Mouse (Mus musculus) embryonic fibroblast, embryonic 13.5 days (primary cell): Measurements from ENCODE around the gene Amotl2. TPM values are rescaled to one million over a fixed set of nuclear protein-coding genes. Genes with fewer than 3 reads are reported as not detected.
"Not testable (repeated sequence)": the region's sequence is repeated elsewhere in the genome, so short reads cannot be mapped to it uniquely, and the experiment has no call there.

Experiments
- H3K27ac ChIP-seq: 2 replicates; pipeline ENCODE4 v1.5.1; 2012; ENCODE audit warnings: low read length, control low read depth, inconsistent platforms; ENCODE audit not compliant: insufficient read depth
- H3K4me1 ChIP-seq: 2 replicates; pipeline ENCODE4 v1.6.1; 2011; ENCODE audit warnings: low read length; ENCODE audit not compliant: control insufficient read depth, insufficient read depth
- H3K4me3 ChIP-seq: 2 replicates; pipeline ENCODE4 v1.5.1; 2011; ENCODE audit warnings: mild to moderate bottlenecking, control low read depth, low read length; ENCODE audit not compliant: insufficient read depth
- CTCF ChIP-seq: IDR thresholded peaks from 2 replicates; pipeline ENCODE4 v1.5.1; 2011; ENCODE audit warnings: mild to moderate bottlenecking, control low read depth, low read length, moderate library complexity, borderline replicate concordance; ENCODE audit not compliant: insufficient read depth
- POLR2A ChIP-seq: IDR thresholded peaks from 2 replicates; pipeline ENCODE4 v1.6.1; 2011; ENCODE audit warnings: low read depth, mild to moderate bottlenecking, control low read depth, low read length, moderate library complexity
- polyA plus RNA-seq: library from polyadenylated mRNA; stranded (reverse); fragments of >200 nt; gene quantifications from 2 replicates; pipeline ENCODE4 v1.2.4, GENCODE M21; 2011; ENCODE audit warnings: low read depth; ENCODE audit not compliant: missing spikeins, insufficient read length

The Amotl2 gene
- polyA plus RNA-seq, 1 experiment = 135 TPM

- H3K4me3 ChIP-seq = no peak overlapping the region
- H3K4me1 ChIP-seq = peaks cover 8% of the 10 kb centered on the region
- peak overlapping the region; percentile 35; the same call in 1 of the 2 replicates for H3K27ac ChIP-seq
- TF ChIP-seq CTCF = no peak
- no peak for TF ChIP-seq POLR2A
Measured at GRCm38 (mm10) chr9:102753299-102753698, 36.8 kb downstream of the Amotl2 start.

GRCm38 (mm10) chr9:102755161-102755560 lies 38.7 kb downstream of the Amotl2 start:
- Histone ChIP-seq H3K4me1 (peaks cover 12% of the 10 kb centered on the region), H3K4me3 (no peak overlapping the region), H3K27ac (peak overlapping the region; percentile 83)
- no peak for TF ChIP-seq POLR2A
- no peak for TF ChIP-seq CTCF

GRCm38 (mm10) chr9:102755591-102756270 lies 39.3 kb downstream of the Amotl2 start:
- Histone ChIP-seq H3K4me3 (no peak overlapping the region), H3K4me1 (peaks cover 12% of the 10 kb centered on the region), H3K27ac (peak overlapping the region; percentile 83)
- no peak for TF ChIP-seq POLR2A
- no peak for TF ChIP-seq CTCF

GRCm38 (mm10) chr9:102756352-102756751 lies 39.9 kb downstream of the Amotl2 start:
- no peak for TF ChIP-seq POLR2A
- no peak for TF ChIP-seq CTCF
- Histone ChIP-seq H3K4me1 (peaks cover 12% of the 10 kb centered on the region), H3K4me3 (no peak overlapping the region), H3K27ac (no peak overlapping the region)

- TF ChIP-seq CTCF (no peak), POLR2A (no peak)
- Histone ChIP-seq H3K27ac (peak overlapping the region; percentile 86), H3K4me1 (peaks cover 23% of the 10 kb centered on the region), H3K4me3 (no peak overlapping the region)
Measured at GRCm38 (mm10) chr9:102758851-102759250, 42.4 kb downstream of the Amotl2 start.

GRCm38 (mm10) chr9:102759581-102760001 lies 43.1 kb downstream of the Amotl2 start:
- Histone ChIP-seq H3K27ac (peak overlapping the region; percentile 86), H3K4me3 (no peak overlapping the region), H3K4me1 (peaks cover 25% of the 10 kb centered on the region)
- TF ChIP-seq CTCF (no peak), POLR2A (no peak)

- Histone ChIP-seq H3K4me3 (no peak overlapping the region), H3K4me1 (peaks cover 22% of the 10 kb centered on the region), H3K27ac (peak overlapping the region; percentile 99)
- TF ChIP-seq POLR2A (no peak), CTCF (no peak)
Measured at GRCm38 (mm10) chr9:102761599-102761998, 45.1 kb downstream of the Amotl2 start.

- Histone ChIP-seq H3K27ac (peak overlapping the region; percentile 98), H3K4me1 (peaks cover 28% of the 10 kb centered on the region), H3K4me3 (no peak overlapping the region)
- TF ChIP-seq POLR2A = no peak
- TF ChIP-seq CTCF = no peak
Measured at GRCm38 (mm10) chr9:102762836-102763235, 46.4 kb downstream of the Amotl2 start.

- TF ChIP-seq CTCF (no peak), POLR2A (0 out of 2 replicates have a peak, but pooled peaks have one; percentile 14)
- no peak overlapping the region for H3K4me3 ChIP-seq
- peak overlapping the region; percentile 98 for H3K27ac ChIP-seq
- peaks cover 29% of the 10 kb centered on the region for H3K4me1 ChIP-seq
Measured at GRCm38 (mm10) chr9:102763520-102763919, 47.0 kb downstream of the Amotl2 start.

- not testable (repeated sequence) for H3K4me3 ChIP-seq, H3K27ac ChIP-seq
- H3K4me1 ChIP-seq = peaks cover 35% of the 10 kb centered on the region
Measured at GRCm38 (mm10) chr9:102764540-102764939, 48.1 kb downstream of the Amotl2 start.

GRCm38 (mm10) chr9:102766741-102767140 lies 50.3 kb downstream of the Amotl2 start:
- Histone ChIP-seq H3K4me3 (no peak overlapping the region), H3K4me1 (peaks cover 35% of the 10 kb centered on the region), H3K27ac (peak overlapping the region; percentile 25)
- TF ChIP-seq POLR2A (no peak), CTCF (no peak)

- TF ChIP-seq POLR2A = no peak
- TF ChIP-seq CTCF = no peak
- no peak overlapping the region for H3K4me3 ChIP-seq
- peaks cover 18% of the 10 kb centered on the region for H3K4me1 ChIP-seq
- H3K27ac ChIP-seq = peak overlapping the region; percentile 59
Measured at GRCm38 (mm10) chr9:102769257-102769656, 52.8 kb downstream of the Amotl2 start.
